Mouse (Mus musculus) urinary bladder, postnatal 25 days (tissue): Measurements from ENCODE around the gene Moxd1.

Experiments used
- DNase-seq: peaks from one replicate; pipeline ENCODE4 v3.0.0; 2022; ENCODE audit warnings: low spot score

The Moxd1 gene

GRCm38 (mm10) chr10:24223449-24224143 lies at the start of gene Moxd1:
Gene Moxd1 (plus strand): TSS chr10:24223517.
- DNase-seq = peak; percentile 26

- no peak for DNase-seq
Observed at GRCm38 (mm10) chr10:24190392-24190791, 32.9 kb upstream of the Moxd1 start.

DNA sequence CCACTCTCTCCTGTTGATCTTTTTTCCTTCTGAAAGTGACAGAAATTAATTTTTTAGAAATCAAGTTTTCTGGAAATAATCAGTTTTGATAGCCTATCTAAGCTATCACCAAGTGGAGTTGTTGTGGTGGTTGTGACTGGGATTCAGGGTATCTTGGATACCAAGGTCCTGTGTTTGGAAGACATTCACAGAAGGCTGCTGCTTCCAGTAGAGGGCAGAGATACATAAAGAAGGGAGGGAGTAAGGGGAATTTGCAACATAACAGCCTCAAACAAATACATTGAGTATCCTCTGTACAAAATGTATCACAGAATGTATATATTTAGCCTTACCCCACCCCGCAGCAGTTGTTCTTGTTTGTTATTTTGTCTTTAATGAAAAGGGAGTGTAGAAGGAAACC lies 31.3 kb upstream of the Moxd1 start:
- no peak for DNase-seq

DNA sequence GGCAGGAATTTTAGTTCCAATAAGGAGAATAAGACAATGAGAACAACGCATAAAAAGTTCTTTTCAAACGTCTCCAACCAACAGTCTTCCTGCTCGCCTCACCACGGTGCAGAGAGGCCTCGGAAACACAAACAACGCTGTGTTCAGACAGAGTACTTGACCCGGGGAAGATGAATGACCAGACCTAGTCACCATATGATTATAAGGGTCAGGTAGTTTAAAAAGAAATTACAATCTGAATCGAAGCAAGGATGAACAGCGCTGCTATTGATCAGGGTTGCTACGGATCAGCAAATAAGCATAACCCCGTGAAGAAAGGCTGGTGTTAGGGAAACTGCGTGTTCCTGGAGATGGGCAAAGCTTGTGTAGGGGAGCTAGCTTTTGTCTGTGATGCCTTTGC lies 24.0 kb upstream of the Moxd1 start:
- DNase-seq = no peak

DNA sequence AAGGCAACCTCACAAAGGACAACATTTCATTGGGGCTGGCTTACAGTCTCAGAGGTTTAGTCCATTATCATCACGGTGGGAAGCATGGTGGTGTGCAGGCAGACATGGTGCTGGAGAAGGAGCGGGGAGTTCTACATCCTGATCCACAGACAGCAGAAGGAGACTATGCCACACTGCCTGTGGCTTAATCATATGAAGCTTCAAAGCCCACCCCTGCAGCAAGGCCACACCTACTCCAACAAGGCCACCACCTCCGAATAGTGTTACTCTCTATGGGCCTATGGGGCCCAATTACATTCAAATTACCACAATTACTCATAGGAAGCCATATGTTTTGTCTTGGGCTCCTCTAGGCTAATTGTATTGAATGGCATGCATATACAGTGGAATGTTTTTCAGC lies 23.2 kb upstream of the Moxd1 start:
- no peak for DNase-seq

- no peak for DNase-seq
Observed at GRCm38 (mm10) chr10:24210075-24210474, 13.2 kb upstream of the Moxd1 start.

GRCm38 (mm10) chr10:24213297-24213696 lies 10.0 kb upstream of the Moxd1 start:
- no peak for DNase-seq

DNA sequence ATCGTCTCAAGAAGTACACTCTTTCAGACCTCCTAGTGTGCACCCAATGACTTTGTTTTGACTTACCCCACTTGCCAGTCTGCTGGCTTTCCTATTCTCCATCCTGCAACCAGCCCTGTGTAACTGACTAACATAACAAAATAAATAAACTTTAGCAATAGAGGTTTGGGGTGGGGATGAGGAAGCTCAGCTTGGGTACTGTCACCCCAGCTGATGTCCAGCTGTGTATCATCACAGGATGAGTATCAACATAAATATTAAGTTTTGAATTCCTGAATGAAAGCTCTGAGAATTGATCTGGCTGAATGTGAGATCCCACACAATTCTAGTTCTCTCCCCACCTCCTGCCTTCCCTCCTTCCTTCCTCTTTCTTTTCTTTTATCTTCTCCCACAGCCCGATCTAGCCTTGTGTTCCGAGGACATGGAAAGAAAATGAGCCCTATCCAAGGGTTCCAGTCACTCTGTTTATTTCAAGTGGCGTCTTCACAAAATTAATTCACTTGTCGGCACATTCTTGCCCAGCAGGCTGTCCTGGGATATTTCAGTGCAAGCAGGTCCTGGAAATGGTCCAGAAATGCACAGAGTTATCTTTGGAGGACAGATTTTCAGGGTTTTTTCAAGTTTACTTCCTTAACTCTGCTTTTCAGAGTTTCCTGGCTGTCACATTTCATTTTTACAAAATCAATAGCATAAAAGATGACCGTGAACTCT lies 5.6 kb upstream of the Moxd1 start:
- no peak for DNase-seq

- no peak for DNase-seq
Observed at GRCm38 (mm10) chr10:24220931-24221330, 2.4 kb upstream of the Moxd1 start.

DNA sequence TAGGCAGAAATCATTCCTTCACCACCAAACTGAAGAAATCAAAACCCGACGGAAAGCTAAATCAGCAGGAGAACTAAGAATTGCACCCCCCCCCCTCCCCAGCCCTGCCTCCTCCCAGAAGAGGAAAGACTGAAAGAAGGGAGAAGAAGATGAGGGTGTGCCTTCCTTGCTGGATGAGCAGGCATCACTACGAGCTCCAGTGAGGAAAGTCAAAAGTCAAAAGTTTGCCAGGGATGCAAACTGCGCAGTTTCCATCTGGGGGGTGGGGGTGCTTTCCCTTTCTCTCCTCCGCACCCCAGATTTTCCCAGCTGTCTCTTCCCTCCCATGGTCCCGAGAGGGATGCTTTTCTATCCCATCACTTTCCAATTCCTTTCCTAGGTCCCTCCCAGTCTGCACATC lies 406 bp upstream of the Moxd1 start:
- no peak for DNase-seq

DNA sequence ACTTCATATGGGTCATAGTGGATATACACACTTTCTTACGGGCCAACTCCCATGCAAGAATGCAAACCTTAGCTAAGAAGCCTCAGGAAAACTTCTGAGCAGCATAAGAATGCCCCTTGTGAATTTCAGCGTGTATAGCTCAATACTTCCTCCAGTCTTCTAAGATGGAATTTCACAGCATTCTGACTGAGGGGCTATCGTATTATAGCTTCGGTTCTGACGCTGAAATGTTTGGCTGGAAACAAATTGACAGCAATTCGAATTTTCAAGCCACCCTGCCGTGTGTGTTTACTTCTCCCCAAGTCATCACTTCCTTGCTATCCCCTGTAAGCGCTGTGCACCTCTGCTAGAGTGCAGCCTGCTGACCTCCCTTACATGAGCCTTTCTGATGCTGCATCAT lies 1.3 kb downstream of the Moxd1 start:
- DNase-seq = no peak

- DNase-seq = no peak
Observed at GRCm38 (mm10) chr10:24228318-24229183, 5.2 kb downstream of the Moxd1 start.

DNA sequence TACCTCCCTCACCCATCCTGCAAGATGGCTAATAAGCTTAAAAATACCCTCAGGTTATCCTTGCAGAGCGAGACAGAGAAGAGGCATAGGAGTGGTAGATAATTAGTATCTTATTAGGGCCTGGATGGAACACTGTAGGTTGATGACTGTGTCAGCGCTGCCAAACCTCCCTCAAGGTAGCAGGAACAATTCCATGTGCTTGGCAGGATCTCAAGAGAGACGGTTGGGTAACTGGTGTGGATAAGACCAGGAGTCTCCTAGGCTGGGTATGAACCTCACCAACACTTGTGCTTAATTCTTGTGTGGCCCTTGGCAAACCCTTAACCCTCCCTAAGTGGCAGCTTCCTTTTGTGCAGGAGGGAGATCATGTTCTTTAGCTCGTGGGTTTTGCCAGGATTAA lies 9.0 kb downstream of the Moxd1 start:
- DNase-seq = no peak

GRCm38 (mm10) chr10:24235426-24236283 lies 12.3 kb downstream of the Moxd1 start:
- no peak for DNase-seq

- DNase-seq = no peak
Observed at GRCm38 (mm10) chr10:24246815-24247214, 23.5 kb downstream of the Moxd1 start.

DNA sequence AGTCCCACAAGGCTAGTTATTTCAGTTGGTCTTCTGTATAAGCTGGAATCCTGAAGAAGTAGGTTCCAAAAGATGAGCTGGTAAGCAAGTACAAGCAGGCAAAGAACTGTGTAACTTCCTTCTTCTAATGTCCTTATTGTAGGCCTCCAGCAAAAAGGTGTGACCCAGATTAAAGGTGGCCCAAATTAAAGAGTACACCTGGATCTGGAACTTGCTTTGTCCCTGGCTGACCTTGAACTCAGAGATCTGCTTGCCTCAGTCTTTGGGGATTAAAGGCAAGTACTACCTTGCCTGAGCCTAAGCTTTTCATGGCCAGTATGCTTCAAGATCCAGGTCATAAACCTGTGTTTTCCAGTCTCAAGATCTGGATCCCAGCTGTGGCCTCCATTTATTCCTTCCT lies 24.8 kb downstream of the Moxd1 start:
- no peak for DNase-seq

- no peak for DNase-seq
Observed at GRCm38 (mm10) chr10:24251631-24252030, 28.3 kb downstream of the Moxd1 start.

DNA sequence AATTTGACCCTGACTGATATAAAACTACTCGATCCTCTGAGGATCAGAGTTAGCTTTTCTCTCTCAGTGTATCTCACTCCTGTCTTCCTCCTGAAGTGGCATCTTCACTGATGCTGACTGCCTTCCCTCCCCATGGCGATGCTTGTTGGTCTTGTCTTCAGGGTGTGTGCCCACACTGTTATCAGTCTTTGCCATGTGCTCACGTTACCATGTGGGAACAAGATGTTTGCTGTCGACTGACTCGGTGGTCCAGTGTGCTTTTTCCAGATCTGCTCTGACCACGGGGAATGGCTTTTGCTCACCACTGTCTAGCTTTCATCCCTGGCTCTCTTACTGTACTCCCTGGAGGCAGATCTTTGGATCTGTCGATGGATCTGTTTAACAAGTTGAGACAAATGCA lies 34.8 kb downstream of the Moxd1 start:
- no peak for DNase-seq

GRCm38 (mm10) chr10:24258885-24259284 lies 35.6 kb downstream of the Moxd1 start:
- no peak for DNase-seq

GRCm38 (mm10) chr10:24259794-24260590 lies 36.7 kb downstream of the Moxd1 start:
- DNase-seq = no peak

GRCm38 (mm10) chr10:24267520-24267919 lies 44.2 kb downstream of the Moxd1 start:
- no peak for DNase-seq
